Mouse (Mus musculus): ENCODE measurements around the gene Gmeb2.

DNA sequence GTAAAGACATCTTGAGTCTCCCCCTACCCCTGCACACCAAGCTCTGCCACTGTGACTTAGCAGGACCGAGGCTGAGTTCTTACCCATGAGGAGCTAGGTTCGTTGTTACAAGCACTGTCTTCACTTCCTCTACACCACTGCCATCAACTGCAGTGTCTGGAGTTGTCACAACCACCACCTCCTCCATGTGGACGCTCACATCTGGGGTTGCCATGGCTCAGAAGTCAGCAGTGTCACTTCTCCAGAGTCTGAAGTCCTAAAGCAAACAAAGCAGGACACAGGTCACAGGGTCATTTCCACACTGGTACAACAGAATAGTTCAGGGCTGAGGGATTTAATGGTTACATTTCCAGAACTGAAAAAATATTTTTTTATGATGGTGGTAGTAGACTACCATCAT lies 10.0 kb downstream of the Gmeb2 start:
- TF ChIP-seq EP300 (IDR thresholded peaks at IDR 0.05; ENCODE audit: low read depth) (no peak), CTCF (IDR thresholded peaks at IDR 0.05; ENCODE audit: low read depth) (no peak)
